17 mouse cellular contexts compared by ENCODE assay signal in the genomic region with DNA sequence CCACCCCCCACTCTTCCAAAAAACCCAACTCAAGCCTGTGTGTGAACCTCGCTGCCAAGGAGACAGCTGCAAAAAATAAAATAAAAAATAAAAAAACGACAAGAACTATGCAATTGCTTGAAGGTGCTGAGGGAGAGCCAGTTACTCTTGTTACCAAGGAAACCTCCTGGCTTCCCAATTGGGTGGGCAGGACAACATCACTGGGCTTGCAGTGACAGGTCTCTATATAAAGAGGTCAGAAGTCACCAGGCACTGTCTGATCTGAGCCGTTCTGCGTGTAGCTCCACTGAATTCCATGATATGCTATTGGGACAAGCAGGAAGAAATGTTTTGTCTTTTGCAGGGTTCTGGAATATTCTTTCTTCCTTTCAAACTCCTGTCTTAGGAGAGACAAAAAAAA. TPM values are rescaled to one million over a fixed set of nuclear protein-coding genes. Genes with fewer than 3 reads are reported as not detected.
DNase-seq lines count a peak whose midpoint lies in the region; ATAC-seq lines count a peak whose summit lies in the region.
"Had no signal": no experiment of that assay in that cellular context is flagged by ENCODE, and none has a peak within 500 bp of the region (broad histone marks: within the 10 kb centered on the region; RNA-seq: fewer than 3 reads in every experiment).

No protein-coding gene starts in this region.

- peak; percentile 43 for DNase-seq in hindbrain, embryonic 10.5 days (ENCODE audit: low spot score)
- no peak for DNase-seq in midbrain, embryonic 11.5 days (ENCODE audit: low spot score, missing footprints)
- peak; percentile 51 for DNase-seq in embryonic facial prominence, embryonic 11.5 days (ENCODE audit: low spot score)
- DNase-seq in retina, postnatal 1 day = no peak
- no peak for DNase-seq in MN1 (ENCODE audit: low spot score)
- DNase-seq: adrenal gland, postnatal 14 days; cerebellum, adult 8-10 months; liver; lung, adult 18-20 months; thymus, adult 2 months had no signal

- H3K4me1 ChIP-seq in hindbrain, embryonic 10.5 days (replicated peaks) = peaks cover 24% of the 10 kb centered on the region
- H3K4me1 ChIP-seq in hindbrain, embryonic 12.5 days = peaks cover 4% of the 10 kb centered on the region; the same call in 1 of the 2 replicates
- H3K4me1 ChIP-seq in midbrain, embryonic 11.5 days (ENCODE audit: control insufficient read depth, insufficient read depth, low read length) = no peaks in the 10 kb centered on the region
- H3K4me1 ChIP-seq in midbrain, embryonic 13.5 days (replicated peaks) = peaks cover 6% of the 10 kb centered on the region; the same call in 1 of the 2 replicates
- no peaks in the 10 kb centered on the region; the same call in 1 of the 2 replicates for H3K4me1 ChIP-seq in embryonic facial prominence, embryonic 11.5 days (ENCODE audit: control insufficient read depth, insufficient read depth, low read length)
- H3K4me1 ChIP-seq: intestine, embryonic 15.5 days had no signal

- H3K9ac ChIP-seq in hindbrain, embryonic 12.5 days = no peak overlapping the region
- H3K9ac ChIP-seq in midbrain, embryonic 11.5 days (ENCODE audit: low read length) = no peak overlapping the region
- no peak overlapping the region for H3K9ac ChIP-seq in midbrain, embryonic 13.5 days (replicated peaks)
- H3K9ac ChIP-seq in embryonic facial prominence, embryonic 11.5 days (replicated peaks; ENCODE audit: low read length) = no peak overlapping the region
- H3K9ac ChIP-seq: heart, embryonic 12.5 days; intestine, embryonic 15.5 days had no signal

- ATAC-seq in hindbrain, embryonic 12.5 days (ENCODE audit: low FRiP score) = no peak; the same call in 1 of the 2 replicates
- ATAC-seq in midbrain, embryonic 11.5 days (ENCODE audit: low FRiP score) = peak; percentile 52; the same call in 1 of the 2 replicates
- no peak for ATAC-seq in midbrain, embryonic 13.5 days
- no peak for ATAC-seq in embryonic facial prominence, embryonic 11.5 days (replicated peaks; ENCODE audit: insufficient number of reproducible peaks, low FRiP score, low TSS enrichment, low read depth)
- ATAC-seq: activated CD4-positive, CD25-positive, alpha-beta regulatory T cell, adult 4 months; intestine, embryonic 15.5 days; Patski had no signal

- no peaks in the 10 kb centered on the region for H3K9me3 ChIP-seq in hindbrain, embryonic 10.5 days
- H3K9me3 ChIP-seq in hindbrain, embryonic 12.5 days (replicated peaks) = no peaks in the 10 kb centered on the region
- H3K9me3 ChIP-seq in midbrain, embryonic 11.5 days (ENCODE audit: control insufficient read depth, low read length) = no peaks in the 10 kb centered on the region
- no peaks in the 10 kb centered on the region for H3K9me3 ChIP-seq in midbrain, embryonic 13.5 days
- H3K9me3 ChIP-seq in embryonic facial prominence, embryonic 11.5 days (replicated peaks; ENCODE audit: control insufficient read depth, low read length) = no peaks in the 10 kb centered on the region
- H3K9me3 ChIP-seq: heart, embryonic 12.5 days; intestine, embryonic 15.5 days had no signal

- no peak overlapping the region for H3K4me3 ChIP-seq in hindbrain, embryonic 10.5 days
- H3K4me3 ChIP-seq in hindbrain, embryonic 12.5 days = no peak overlapping the region
- no peak overlapping the region for H3K4me3 ChIP-seq in midbrain, embryonic 11.5 days (ENCODE audit: low read depth, low read length)
- H3K4me3 ChIP-seq in midbrain, embryonic 13.5 days (replicated peaks) = no peak overlapping the region
- no peak overlapping the region for H3K4me3 ChIP-seq in embryonic facial prominence, embryonic 11.5 days (ENCODE audit: low read depth, low read length)
- H3K4me3 ChIP-seq: heart, embryonic 12.5 days; intestine, embryonic 15.5 days had no signal

- no peaks in the 10 kb centered on the region for H3K36me3 ChIP-seq in hindbrain, embryonic 10.5 days
- no peaks in the 10 kb centered on the region for H3K36me3 ChIP-seq in hindbrain, embryonic 12.5 days
- no peaks in the 10 kb centered on the region for H3K36me3 ChIP-seq in midbrain, embryonic 11.5 days (ENCODE audit: control insufficient read depth, insufficient read depth, low read length)
- H3K36me3 ChIP-seq in midbrain, embryonic 13.5 days = no peaks in the 10 kb centered on the region
- no peaks in the 10 kb centered on the region for H3K36me3 ChIP-seq in embryonic facial prominence, embryonic 11.5 days (replicated peaks; ENCODE audit: control insufficient read depth, insufficient read depth, low read depth, low read length)
- H3K36me3 ChIP-seq: intestine, embryonic 15.5 days had no signal

- H3K4me2 ChIP-seq in hindbrain, embryonic 12.5 days (replicated peaks) = no peak overlapping the region
- H3K4me2 ChIP-seq in midbrain, embryonic 11.5 days = no peak overlapping the region
- no peak overlapping the region for H3K4me2 ChIP-seq in midbrain, embryonic 13.5 days (replicated peaks)
- no peak overlapping the region for H3K4me2 ChIP-seq in embryonic facial prominence, embryonic 11.5 days (ENCODE audit: low read depth, low read length)
- H3K4me2 ChIP-seq: heart, embryonic 12.5 days; intestine, embryonic 15.5 days had no signal

- WGBS in hindbrain, embryonic 10.5 days = 29% methylated on average over 4 of the region's 4 CpGs
- 37% methylated on average over 4 of the region's 4 CpGs for WGBS in hindbrain, embryonic 12.5 days
- WGBS in midbrain, embryonic 11.5 days = 32% methylated on average over 4 of the region's 4 CpGs
- WGBS in midbrain, embryonic 13.5 days = 29% methylated on average over 4 of the region's 4 CpGs
- WGBS in embryonic facial prominence, embryonic 11.5 days = 35% methylated on average over 4 of the region's 4 CpGs

- H3K27ac ChIP-seq in hindbrain, embryonic 10.5 days = no peak overlapping the region
- H3K27ac ChIP-seq in hindbrain, embryonic 12.5 days = no peak overlapping the region
- no peak overlapping the region for H3K27ac ChIP-seq in midbrain, embryonic 11.5 days (ENCODE audit: low read depth, low read length)
- no peak overlapping the region for H3K27ac ChIP-seq in midbrain, embryonic 13.5 days
- H3K27ac ChIP-seq in embryonic facial prominence, embryonic 11.5 days (replicated peaks; ENCODE audit: low read depth, low read length) = no peak overlapping the region
- H3K27ac ChIP-seq: intestine, embryonic 15.5 days; kidney, postnatal 0 days had no signal

- peaks cover 17% of the 10 kb centered on the region for H3K27me3 ChIP-seq in hindbrain, embryonic 10.5 days (ENCODE audit: insufficient read depth, poor library complexity, severe bottlenecking)
- no peaks in the 10 kb centered on the region for H3K27me3 ChIP-seq in hindbrain, embryonic 12.5 days
- H3K27me3 ChIP-seq in midbrain, embryonic 11.5 days (ENCODE audit: control insufficient read depth, insufficient read depth, low read length) = no peaks in the 10 kb centered on the region; the same call in 1 of the 2 replicates
- no peaks in the 10 kb centered on the region for H3K27me3 ChIP-seq in midbrain, embryonic 13.5 days
- no peaks in the 10 kb centered on the region for H3K27me3 ChIP-seq in embryonic facial prominence, embryonic 11.5 days (ENCODE audit: control insufficient read depth, insufficient read depth, low read length)
- H3K27me3 ChIP-seq: heart, embryonic 12.5 days; intestine, embryonic 15.5 days; Patski had no signal

RNA-seq across cellular contexts. Expression of gene Akap2, which starts 0.7 kb away (rescaled TPM):
- polyA plus RNA-seq in hindbrain, embryonic 10.5 days (2016; fragmentation: Nextera tagmentation; extraction: Ambion mirVana) = 30.2 and 31.8 TPM in 2 replicates
- polyA plus RNA-seq in hindbrain, embryonic 12.5 days (2016; fragmentation: Nextera tagmentation; extraction: Ambion mirVana) = 29.9 and 31.5 TPM in 2 replicates
- 17.9 and 18.9 TPM in 2 replicates for polyA plus RNA-seq in midbrain, embryonic 11.5 days (2014; fragmentation: Nextera tagmentation; extraction: Ambion mirVana)
- polyA plus RNA-seq in midbrain, embryonic 13.5 days (2015; fragmentation: Nextera tagmentation; extraction: Ambion mirVana) = 12.1 and 12.3 TPM in 2 replicates
- polyA plus RNA-seq in embryonic facial prominence, embryonic 11.5 days (2014; fragmentation: Nextera tagmentation; extraction: Ambion mirVana) = 24.0 and 24.6 TPM in 2 replicates

Comparison
In these comparisons a context has a peak if more than half of its experiments do, and no peak if none do; other contexts are left out.
1. DNase-seq: peak in hindbrain, embryonic 10.5 days (single experiment) and embryonic facial prominence, embryonic 11.5 days (single experiment); none in midbrain, embryonic 11.5 days (single experiment), retina, postnatal 1 day (single experiment) and MN1 (single experiment).